Mouse (Mus musculus) myocyte (in vitro differentiated cells): Measurements from ENCODE around the gene Spdye4a. TPM values are rescaled to one million over a fixed set of nuclear protein-coding genes. Genes with fewer than 3 reads are reported as not detected.

Experiments used
- H3K27me3 ChIP-seq: one replicate; pipeline ENCODE4 v1.6.1; 2011; ENCODE audit not compliant: control insufficient read depth, insufficient read depth, insufficient read length
- H3K36me3 ChIP-seq: one replicate; pipeline ENCODE4 v1.6.1; 2011; ENCODE audit not compliant: control insufficient read depth, insufficient read depth
- H3K4me2 ChIP-seq: one replicate; pipeline ENCODE4 v1.6.1; 2011; ENCODE audit warnings: low read depth, control low read depth
- H3K4me3 ChIP-seq: one replicate; pipeline ENCODE4 v1.5.1; 2011; ENCODE audit warnings: mild to moderate bottlenecking, control low read depth, moderate library complexity
- H3K79me2 ChIP-seq: one replicate; pipeline ENCODE4 v1.6.1; 2011; ENCODE audit not compliant: control insufficient read depth, insufficient read depth
- H3ac ChIP-seq: one replicate; pipeline ENCODE4 v1.6.1; 2011; ENCODE audit not compliant: control insufficient read depth, insufficient read length
- CEBPB ChIP-seq: IDR thresholded peaks from 2 replicates; pipeline ENCODE4 v1.6.1; 2011; ENCODE audit warnings: mild to moderate bottlenecking, moderate library complexity; ENCODE audit not compliant: poor library complexity, insufficient read depth, severe bottlenecking
- E2F4 ChIP-seq: IDR thresholded peaks from one replicate; pipeline ENCODE4 v1.6.1; 2011; ENCODE audit warnings: mild to moderate bottlenecking, control low read depth, moderate library complexity; ENCODE audit not compliant: insufficient read depth
- MAX ChIP-seq: IDR thresholded peaks from one replicate; pipeline ENCODE4 v1.6.1; 2011; ENCODE audit warnings: low read depth, mild to moderate bottlenecking, control low read depth
- MYOD1 ChIP-seq, 3 experiments: IDR thresholded peaks; one replicate each; pipeline ENCODE4 v1.6.1; 2011; ENCODE audit warnings: control low read depth in 2 of 3, low read depth in 2 of 3, mild to moderate bottlenecking in 2 of 3, moderate library complexity in 1 of 3; ENCODE audit not compliant: insufficient read length in 2 of 3, control insufficient read depth in 1 of 3
- MYOG ChIP-seq, 3 experiments: IDR thresholded peaks; one replicate each; pipeline ENCODE4 v1.6.1; 2011; ENCODE audit warnings: control low read depth in 2 of 3, low read depth in 2 of 3, mild to moderate bottlenecking in 2 of 3; ENCODE audit not compliant: insufficient read length in 2 of 3, control insufficient read depth in 1 of 3, insufficient read depth in 1 of 3
- POLR2A ChIP-seq: IDR thresholded peaks from one replicate; pipeline ENCODE4 v1.6.1; 2011; ENCODE audit warnings: low read depth, mild to moderate bottlenecking, control low read depth, moderate library complexity; ENCODE audit not compliant: insufficient read length
- POLR2AphosphoS2 ChIP-seq: IDR thresholded peaks from one replicate; pipeline ENCODE4 v1.6.1; 2011; ENCODE audit warnings: low read depth, control low read depth; ENCODE audit not compliant: insufficient read length
- REST ChIP-seq: IDR thresholded peaks from one replicate; pipeline ENCODE4 v1.6.1; 2011; ENCODE audit warnings: mild to moderate bottlenecking, control low read depth, moderate library complexity; ENCODE audit not compliant: insufficient read depth, insufficient read length
- SRF ChIP-seq: IDR thresholded peaks from one replicate; pipeline ENCODE4 v1.6.1; 2011; ENCODE audit warnings: low read depth; ENCODE audit not compliant: control insufficient read depth, insufficient read length
- TCF12 ChIP-seq: IDR thresholded peaks from one replicate; pipeline ENCODE4 v1.6.1; 2011; ENCODE audit warnings: mild to moderate bottlenecking, control low read depth; ENCODE audit not compliant: poor library complexity, insufficient read depth, severe bottlenecking
- TCF3 ChIP-seq: IDR thresholded peaks from one replicate; pipeline ENCODE4 v1.6.1; 2011; ENCODE audit warnings: low read depth, control low read depth; ENCODE audit not compliant: insufficient read length
- USF1 ChIP-seq: IDR thresholded peaks from one replicate; pipeline ENCODE4 v1.6.1; 2011; ENCODE audit warnings: low read depth, mild to moderate bottlenecking, control low read depth, moderate library complexity
- polyA plus RNA-seq: library from polyadenylated mRNA; unstranded; fragments of >200 nt; fragmentation: generic; extraction: Trizol; gene quantifications from one replicate; pipeline ENCODE4 v1.2.1, GENCODE M21; 2012; ENCODE audit warnings: missing spikeins

The Spdye4a gene
- polyA plus RNA-seq, 1 experiment = not detected

- peaks cover 11% of the 10 kb centered on the region for H3K79me2 ChIP-seq
- no peak overlapping the region for H3K4me3 ChIP-seq
- no peaks in the 10 kb centered on the region for H3K27me3 ChIP-seq
- H3K4me2 ChIP-seq = no peak overlapping the region
- H3K36me3 ChIP-seq = peaks cover 43% of the 10 kb centered on the region
- H3ac ChIP-seq = no peak overlapping the region
- TF ChIP-seq MYOD1 (IDR thresholded peaks at IDR 0.05; ENCODE audit: control insufficient read depth in 1 of 3, insufficient read length in 2 of 3, low read depth in 2 of 3) (no peak), POLR2AphosphoS2 (no peak), USF1 (no peak), SRF (no peak), E2F4 (no peak), TCF12 (no peak), CEBPB (no peak), MYOG (IDR thresholded peaks at IDR 0.05; ENCODE audit: control insufficient read depth in 1 of 3, insufficient read depth in 1 of 3, insufficient read length in 2 of 3, low read depth in 2 of 3) (no peak), TCF3 (no peak), POLR2A (no peak), REST (no peak), MAX (no peak)
These were observed 50.7 kb downstream of the Spdye4a start for GRCm38 (mm10) chr5:143175970-143176369.

Other genes with a start within 250 kb of the Spdye4a start
- 15.9 TPM for gene Rnf216, start 113.9 kb downstream of the Spdye4a start, polyA plus RNA-seq
- not detected for gene Olfr718-ps1, start 79.3 kb downstream of the Spdye4a start, polyA plus RNA-seq
- 3.1 TPM for gene Rbak, start 46.1 kb downstream of the Spdye4a start, polyA plus RNA-seq
- not detected for gene Spdye4b, start 45.9 kb downstream of the Spdye4a start, polyA plus RNA-seq
- gene Zfp12, start 8.3 kb upstream of the Spdye4a start, polyA plus RNA-seq = 4.5 TPM
- 6.1 TPM for gene Zfp316, start 43.1 kb upstream of the Spdye4a start, polyA plus RNA-seq
- 0.01 TPM for gene Zfp853, start 66.7 kb upstream of the Spdye4a start, polyA plus RNA-seq
- 25.7 TPM for gene E130309D02Rik, start 88.5 kb upstream of the Spdye4a start, polyA plus RNA-seq
- gene Zdhhc4, start 102.4 kb upstream of the Spdye4a start, polyA plus RNA-seq = 60.5 TPM
- gene Grid2ip, start 130.4 kb upstream of the Spdye4a start, polyA plus RNA-seq = not detected
- 88.2 TPM for gene Kdelr2, start 176.9 kb upstream of the Spdye4a start, polyA plus RNA-seq
- gene Daglb, start 237.7 kb upstream of the Spdye4a start, polyA plus RNA-seq = 3.9 TPM